Mouse (Mus musculus) ES-E14 (cell line): ENCODE results near the gene Scgb3a1. TPM values are rescaled to one million over a fixed set of nuclear protein-coding genes. Genes with fewer than 3 reads are reported as not detected.

Experiments
- DNase-seq: peaks from one replicate; pipeline ENCODE4 v3.0.0-alpha.2; 2013; ENCODE audit warnings: low read depth, low spot score
- H3K27ac ChIP-seq: 2 replicates; pipeline ENCODE4 v1.5.1; 2012; ENCODE audit warnings: low read depth, mild to moderate bottlenecking, low read length, moderate library complexity, mixed read lengths; ENCODE audit not compliant: poor library complexity, insufficient read depth, severe bottlenecking
- H3K36me3 ChIP-seq: 2 replicates; pipeline ENCODE4 v1.6.1; 2012; ENCODE audit warnings: mild to moderate bottlenecking, low read length, moderate library complexity, mixed read lengths; ENCODE audit not compliant: control insufficient read depth, poor library complexity, insufficient read depth, severe bottlenecking
- H3K4me1 ChIP-seq, 2 experiments: fragments of 150-350 bp in 1 of 2; sonication (generic) in 1 of 2; 2 replicates each; pipeline ENCODE4 v1.6.1; 2012; ENCODE audit warnings: low read length in 2 of 2, mild to moderate bottlenecking in 1 of 2, mixed read lengths in 1 of 2; ENCODE audit not compliant: control insufficient read depth in 2 of 2, insufficient read depth in 2 of 2, poor library complexity in 1 of 2
- H3K4me3 ChIP-seq, 2 experiments: fragments of 150-350 bp in 1 of 2; sonication (generic) in 1 of 2; 2 replicates each; pipeline ENCODE4 v1.5.1; 2012; ENCODE audit warnings: low read length in 2 of 2, low read depth in 1 of 2, mild to moderate bottlenecking in 1 of 2, mixed read lengths in 1 of 2; ENCODE audit not compliant: insufficient read depth in 1 of 2, poor library complexity in 1 of 2, severe bottlenecking in 1 of 2
- H3K9ac ChIP-seq: 2 replicates; pipeline ENCODE4 v1.6.1; 2012; ENCODE audit warnings: low read depth, mild to moderate bottlenecking, low read length, mixed read lengths; ENCODE audit not compliant: poor library complexity, insufficient read depth, severe bottlenecking
- H3K9me3 ChIP-seq: fragments of 150-350 bp; sonication (generic); 2 replicates; pipeline ENCODE4 v1.6.1; 2012; ENCODE audit warnings: low read depth, mild to moderate bottlenecking, low read length; ENCODE audit not compliant: control insufficient read depth, insufficient read depth
- CHD2 ChIP-seq: IDR thresholded peaks from 2 replicates; pipeline ENCODE4 v1.6.1; 2014; ENCODE audit warnings: mild to moderate bottlenecking, low read depth, low read length, inconsistent platforms
- HCFC1 ChIP-seq: IDR thresholded peaks from 2 replicates; pipeline ENCODE4 v1.6.1; 2012; ENCODE audit warnings: low read length, inconsistent platforms, borderline replicate concordance; ENCODE audit not compliant: insufficient read depth
- MAFK ChIP-seq: IDR thresholded peaks from 2 replicates; pipeline ENCODE4 v1.6.1; 2014; ENCODE audit warnings: mild to moderate bottlenecking, low read depth, low read length, inconsistent platforms; ENCODE audit not compliant: insufficient read depth
- ZC3H11A ChIP-seq: IDR thresholded peaks from 2 replicates; pipeline ENCODE4 v1.6.1; 2012; ENCODE audit warnings: low read depth, mild to moderate bottlenecking, inconsistent platforms, low read length, borderline replicate concordance
- ZNF384 ChIP-seq: IDR thresholded peaks from 2 replicates; pipeline ENCODE4 v1.6.1; 2012; ENCODE audit warnings: low read depth, low read length, inconsistent platforms
- in situ Hi-C, 2 experiments: fragments of 600-800 bp; cut with MboI; formaldehyde crosslinking; loops; one replicate each; pipeline ENCODE4 v1.15.1; 2025; ENCODE audit warnings: low sequenced_read_pairs in 2 of 2, inconsistent platforms in 1 of 2; ENCODE audit not compliant: unreplicated experiment in 2 of 2
- total RNA-seq: library from RNA; depleted of rRNA; stranded (reverse); fragments of 300-350 nt; gene quantifications from 2 replicates; pipeline ENCODE4 v1.2.3, GENCODE M21; 2012

Scgb3a1 gene
- total RNA-seq, 1 experiment, result 1.6 TPM

DNA sequence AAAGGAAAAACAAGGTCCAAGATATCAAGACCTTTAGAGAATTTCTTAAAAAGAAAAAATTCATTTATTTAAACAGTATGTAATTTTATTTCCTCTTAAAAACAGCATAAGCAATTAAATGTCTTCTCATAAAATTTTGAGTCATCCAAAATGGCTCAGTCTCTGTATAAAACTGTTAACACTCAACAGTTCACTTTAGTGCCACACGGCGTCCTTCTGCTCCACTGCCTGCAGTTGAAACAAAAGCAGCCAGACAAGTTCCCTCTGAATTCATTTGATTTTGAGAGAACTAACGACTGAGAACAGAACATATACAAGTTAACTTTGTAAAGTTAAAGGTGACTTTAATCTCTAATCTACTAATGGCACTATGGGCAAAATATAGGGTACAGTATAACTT lies 10.0 kb downstream of the Scgb3a1 start:
- no peaks in the 10 kb centered on the region for H3K9me3 ChIP-seq
- H3K27ac ChIP-seq, result no peak overlapping the region
- no peak overlapping the region for H3K4me3 ChIP-seq
- in situ Hi-C loops, result no loop called here
- peaks cover 13% of the 10 kb centered on the region for H3K36me3 ChIP-seq
- no peak overlapping the region for H3K9ac ChIP-seq
- TF ChIP-seq ZC3H11A (no peak), CHD2 (no peak), MAFK (no peak), ZNF384 (no peak), HCFC1 (no peak)
- H3K4me1 ChIP-seq, result no peaks in the 10 kb centered on the region
- no peak for DNase-seq

DNA sequence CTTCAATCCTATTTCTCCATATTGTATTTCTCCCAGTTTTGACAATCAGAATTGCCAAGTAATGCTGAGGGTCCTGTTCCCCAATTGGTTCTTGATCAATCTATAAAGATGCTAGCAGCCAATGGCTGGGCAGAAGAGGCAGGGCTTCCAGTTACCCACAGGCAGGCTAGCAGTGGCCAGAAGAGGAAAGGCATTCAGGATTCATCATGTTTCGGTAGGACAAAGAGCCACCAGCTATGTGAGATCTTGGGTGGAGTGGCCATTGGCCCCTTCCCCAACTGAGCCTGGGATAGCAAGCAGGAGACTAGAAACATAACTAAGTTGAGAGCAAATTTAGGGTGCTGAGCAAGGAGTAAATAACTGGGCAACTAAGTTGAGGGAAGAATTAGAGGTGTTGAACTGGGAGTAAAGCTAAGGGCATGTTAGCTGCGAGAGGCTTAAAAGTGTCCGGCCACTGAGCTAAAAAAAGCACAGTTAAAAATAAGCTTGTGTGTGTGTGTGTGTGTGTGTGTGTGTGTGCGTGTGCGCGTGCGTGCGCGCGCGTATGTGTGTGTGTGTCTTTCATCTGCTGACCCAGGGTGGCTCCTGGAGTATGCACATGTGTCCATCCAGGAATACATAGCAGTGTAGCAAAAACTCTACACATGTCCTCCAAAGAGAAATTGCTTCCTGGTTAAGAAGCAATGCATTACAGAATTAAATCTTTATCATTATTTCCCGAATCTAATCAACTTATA lies 21.0 kb downstream of the Scgb3a1 start:
- TF ChIP-seq MAFK, result no peak
- TF ChIP-seq ZC3H11A, result no peak
- TF ChIP-seq HCFC1, result no peak
- no peak for TF ChIP-seq CHD2
- Histone ChIP-seq H3K4me1 (no peaks in the 10 kb centered on the region), H3K9me3 (no peaks in the 10 kb centered on the region), H3K9ac (no peak overlapping the region), H3K27ac (no peak overlapping the region), H3K4me3 (no peak overlapping the region), H3K36me3 (peaks cover 15% of the 10 kb centered on the region)
- in situ Hi-C loops, result no loop called here
- DNase-seq, result no peak

DNA sequence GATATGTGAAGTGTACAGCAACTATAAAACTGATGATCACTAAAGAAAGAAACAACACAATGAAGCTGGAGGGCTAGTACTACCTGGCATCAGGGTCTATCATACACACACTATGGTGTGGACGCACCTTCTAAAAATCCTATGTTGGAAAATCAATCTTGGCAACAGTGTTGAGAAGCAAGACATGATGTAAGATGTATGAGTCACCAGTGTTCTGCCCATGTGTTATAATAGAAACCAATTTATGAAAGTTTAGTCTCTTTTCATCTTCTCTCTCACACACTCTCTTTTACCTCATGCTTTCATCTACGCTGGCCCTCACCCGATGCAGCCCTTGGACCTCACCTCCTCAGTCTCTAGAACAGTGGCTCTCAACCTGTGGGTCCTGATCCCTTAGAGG lies 31.6 kb downstream of the Scgb3a1 start:
- in situ Hi-C loops, result no loop called here

DNA sequence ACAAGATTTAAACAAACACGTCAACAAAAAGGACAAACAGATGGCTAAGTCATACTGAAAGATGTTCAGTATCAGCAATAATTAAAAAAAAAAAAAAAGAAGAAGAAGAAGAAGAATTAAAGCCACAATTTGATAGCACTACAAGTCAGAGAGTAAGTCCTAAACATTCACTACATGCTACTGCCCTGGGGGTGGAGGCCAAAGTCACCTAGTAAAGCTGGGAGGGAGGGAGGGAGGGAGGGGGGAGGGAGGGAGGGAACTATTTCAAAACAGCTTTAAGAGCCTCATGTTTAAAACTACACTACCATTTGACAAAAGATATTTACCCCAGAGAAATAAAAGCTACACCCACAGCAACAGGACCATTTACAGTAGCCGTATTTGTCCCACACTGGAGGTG lies 32.3 kb downstream of the Scgb3a1 start:
- no peak for DNase-seq
- Histone ChIP-seq H3K27ac (no peak overlapping the region), H3K36me3 (peaks cover 5% of the 10 kb centered on the region), H3K9me3 (no peaks in the 10 kb centered on the region), H3K9ac (no peak overlapping the region; the same call in 1 of the 2 replicates), H3K4me3 (no peak overlapping the region), H3K4me1 (peaks cover 2% of the 10 kb centered on the region in 2 experiments; a peak in 1 of 4 replicates)
- in situ Hi-C loops, result no loop called here
- TF ChIP-seq ZNF384, result no peak
- TF ChIP-seq MAFK, result no peak
- no peak for TF ChIP-seq ZC3H11A
- no peak for TF ChIP-seq HCFC1
- no peak for TF ChIP-seq CHD2

More for the DNA sequence above, 31.6 kb downstream of the Scgb3a1 start:
- Histone ChIP-seq H3K27ac (no peak overlapping the region), H3K4me3 (no peak overlapping the region), H3K36me3 (peaks cover 5% of the 10 kb centered on the region), H3K9me3 (no peaks in the 10 kb centered on the region), H3K9ac (no peak overlapping the region), H3K4me1 (peaks cover 2% of the 10 kb centered on the region in 2 experiments; a peak in 1 of 4 replicates)
- DNase-seq, result no peak
- TF ChIP-seq HCFC1, result no peak

DNA sequence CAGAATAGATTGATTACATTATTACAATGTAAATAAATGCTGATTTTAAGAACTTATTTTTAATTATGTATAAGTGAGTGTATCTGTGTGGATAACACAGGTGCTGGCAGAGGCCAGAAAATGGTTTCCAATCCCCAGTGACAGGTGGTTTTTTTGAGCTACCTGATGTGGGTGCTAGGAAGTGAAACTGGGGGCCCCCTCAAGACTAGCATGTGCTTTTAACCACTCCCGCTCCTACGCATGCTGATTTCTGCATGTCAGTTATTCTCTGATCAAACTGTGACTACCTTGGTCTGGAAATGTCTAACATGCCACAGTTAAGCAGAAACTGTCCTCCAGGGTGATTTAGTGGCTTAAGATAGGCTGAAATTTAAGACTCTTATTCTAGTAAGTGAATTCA lies 33.1 kb downstream of the Scgb3a1 start:
- TF ChIP-seq ZNF384 (no peak), HCFC1 (no peak), MAFK (no peak), CHD2 (no peak), ZC3H11A (no peak)
- no peak for DNase-seq
- no peaks in the 10 kb centered on the region for H3K9me3 ChIP-seq
- no peak overlapping the region for H3K27ac ChIP-seq
- in situ Hi-C loops, result no loop called here
- H3K4me3 ChIP-seq, result no peak overlapping the region
- no peak overlapping the region for H3K9ac ChIP-seq
- peaks cover 2% of the 10 kb centered on the region in 2 experiments; a peak in 1 of 4 replicates for H3K4me1 ChIP-seq
- peaks cover 5% of the 10 kb centered on the region for H3K36me3 ChIP-seq
